Mouse (Mus musculus) myocyte (in vitro differentiated cells): ENCODE measurements at regions not wholly inside any gene's neighbourhood (a gene's known extent, or its start where the extent isn't known, plus 50 kb on each side); places are given as distances from the start of the nearest gene placed in this dataset.
"Not testable (repeated sequence)": the region's sequence is repeated elsewhere in the genome, so short reads cannot be mapped to it uniquely, and the experiment has no call there.

Source experiments
- H3K27me3 ChIP-seq: one replicate; pipeline ENCODE4 v1.6.1; 2011; ENCODE audit not compliant: control insufficient read depth, insufficient read depth, insufficient read length
- H3K36me3 ChIP-seq: one replicate; pipeline ENCODE4 v1.6.1; 2011; ENCODE audit not compliant: control insufficient read depth, insufficient read depth
- H3K4me2 ChIP-seq: one replicate; pipeline ENCODE4 v1.6.1; 2011; ENCODE audit warnings: low read depth, control low read depth
- H3K4me3 ChIP-seq: one replicate; pipeline ENCODE4 v1.5.1; 2011; ENCODE audit warnings: mild to moderate bottlenecking, control low read depth, moderate library complexity
- H3K79me2 ChIP-seq: one replicate; pipeline ENCODE4 v1.6.1; 2011; ENCODE audit not compliant: control insufficient read depth, insufficient read depth
- H3ac ChIP-seq: one replicate; pipeline ENCODE4 v1.6.1; 2011; ENCODE audit not compliant: control insufficient read depth, insufficient read length
- CEBPB ChIP-seq: IDR thresholded peaks from 2 replicates; pipeline ENCODE4 v1.6.1; 2011; ENCODE audit warnings: mild to moderate bottlenecking, moderate library complexity; ENCODE audit not compliant: poor library complexity, insufficient read depth, severe bottlenecking
- E2F4 ChIP-seq: IDR thresholded peaks from one replicate; pipeline ENCODE4 v1.6.1; 2011; ENCODE audit warnings: mild to moderate bottlenecking, control low read depth, moderate library complexity; ENCODE audit not compliant: insufficient read depth
- MAX ChIP-seq: IDR thresholded peaks from one replicate; pipeline ENCODE4 v1.6.1; 2011; ENCODE audit warnings: low read depth, mild to moderate bottlenecking, control low read depth
- MYOD1 ChIP-seq, 3 experiments: IDR thresholded peaks; one replicate each; pipeline ENCODE4 v1.6.1; 2011; ENCODE audit warnings: control low read depth in 2 of 3, low read depth in 2 of 3, mild to moderate bottlenecking in 2 of 3, moderate library complexity in 1 of 3; ENCODE audit not compliant: insufficient read length in 2 of 3, control insufficient read depth in 1 of 3
- MYOG ChIP-seq, 3 experiments: IDR thresholded peaks; one replicate each; pipeline ENCODE4 v1.6.1; 2011; ENCODE audit warnings: control low read depth in 2 of 3, low read depth in 2 of 3, mild to moderate bottlenecking in 2 of 3; ENCODE audit not compliant: insufficient read length in 2 of 3, control insufficient read depth in 1 of 3, insufficient read depth in 1 of 3
- POLR2A ChIP-seq: IDR thresholded peaks from one replicate; pipeline ENCODE4 v1.6.1; 2011; ENCODE audit warnings: low read depth, mild to moderate bottlenecking, control low read depth, moderate library complexity; ENCODE audit not compliant: insufficient read length
- POLR2AphosphoS2 ChIP-seq: IDR thresholded peaks from one replicate; pipeline ENCODE4 v1.6.1; 2011; ENCODE audit warnings: low read depth, control low read depth; ENCODE audit not compliant: insufficient read length
- REST ChIP-seq: IDR thresholded peaks from one replicate; pipeline ENCODE4 v1.6.1; 2011; ENCODE audit warnings: mild to moderate bottlenecking, control low read depth, moderate library complexity; ENCODE audit not compliant: insufficient read depth, insufficient read length
- SRF ChIP-seq: IDR thresholded peaks from one replicate; pipeline ENCODE4 v1.6.1; 2011; ENCODE audit warnings: low read depth; ENCODE audit not compliant: control insufficient read depth, insufficient read length
- TCF12 ChIP-seq: IDR thresholded peaks from one replicate; pipeline ENCODE4 v1.6.1; 2011; ENCODE audit warnings: mild to moderate bottlenecking, control low read depth; ENCODE audit not compliant: poor library complexity, insufficient read depth, severe bottlenecking
- TCF3 ChIP-seq: IDR thresholded peaks from one replicate; pipeline ENCODE4 v1.6.1; 2011; ENCODE audit warnings: low read depth, control low read depth; ENCODE audit not compliant: insufficient read length
- USF1 ChIP-seq: IDR thresholded peaks from one replicate; pipeline ENCODE4 v1.6.1; 2011; ENCODE audit warnings: low read depth, mild to moderate bottlenecking, control low read depth, moderate library complexity

GRCm38 (mm10) chr4:131173783-131174460, 229.7 kb downstream of the Matn1 start:
- H3K4me3 ChIP-seq, result no peak overlapping the region
- H3K79me2 ChIP-seq, result no peaks in the 10 kb centered on the region
- H3K4me2 ChIP-seq, result no peak overlapping the region
- no peaks in the 10 kb centered on the region for H3K36me3 ChIP-seq
- no peaks in the 10 kb centered on the region for H3K27me3 ChIP-seq
- TF ChIP-seq MAX, result no peak
- no peak overlapping the region for H3ac ChIP-seq

GRCm38 (mm10) chr4:131176701-131177100, 232.5 kb downstream of the Matn1 start:
- H3K27me3 ChIP-seq, result no peaks in the 10 kb centered on the region
- no peak overlapping the region for H3K4me3 ChIP-seq
- H3K79me2 ChIP-seq, result no peaks in the 10 kb centered on the region
- H3K4me2 ChIP-seq, result no peak overlapping the region
- no peaks in the 10 kb centered on the region for H3K36me3 ChIP-seq
- no peak for TF ChIP-seq TCF12
- no peak for TF ChIP-seq USF1
- TF ChIP-seq MAX, result no peak
- no peak for TF ChIP-seq MYOG (IDR thresholded peaks at IDR 0.05; ENCODE audit: control insufficient read depth in 1 of 3, insufficient read depth in 1 of 3, insufficient read length in 2 of 3, low read depth in 2 of 3)
- no peak for TF ChIP-seq TCF3
- TF ChIP-seq MYOD1 (IDR thresholded peaks at IDR 0.05; ENCODE audit: control insufficient read depth in 1 of 3, insufficient read length in 2 of 3, low read depth in 2 of 3), result no peak
- TF ChIP-seq SRF, result no peak
- TF ChIP-seq E2F4, result no peak
- TF ChIP-seq CEBPB, result no peak
- TF ChIP-seq REST, result no peak
- no peak for TF ChIP-seq POLR2AphosphoS2
- no peak for TF ChIP-seq POLR2A
- no peak overlapping the region for H3ac ChIP-seq

DNA sequence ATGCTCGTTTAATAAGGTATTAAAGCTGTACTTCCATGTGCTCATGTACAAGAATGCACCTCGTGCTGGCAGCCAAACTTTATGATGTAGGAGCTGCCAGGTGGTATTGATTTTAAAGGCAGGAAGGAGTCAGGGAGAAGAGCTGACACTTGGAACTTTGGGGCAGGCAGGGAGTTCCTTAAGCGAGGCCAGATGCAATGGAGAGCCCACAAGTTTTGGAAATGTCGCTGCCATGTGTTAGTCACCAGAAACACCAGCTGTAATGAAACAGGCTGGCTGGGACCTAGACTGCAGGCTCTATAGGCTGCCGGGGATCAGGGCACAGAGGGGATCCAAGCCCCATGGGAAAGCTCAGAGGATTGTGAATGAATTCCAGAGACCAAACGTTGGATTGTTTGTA, 233.7 kb downstream of the Matn1 start:
- no peaks in the 10 kb centered on the region for H3K79me2 ChIP-seq
- no peaks in the 10 kb centered on the region for H3K27me3 ChIP-seq
- H3K4me3 ChIP-seq, result no peak overlapping the region
- H3K4me2 ChIP-seq, result no peak overlapping the region
- TF ChIP-seq POLR2A (no peak), CEBPB (no peak), MYOD1 (IDR thresholded peaks at IDR 0.05; ENCODE audit: control insufficient read depth in 1 of 3, insufficient read length in 2 of 3, low read depth in 2 of 3) (no peak), MYOG (IDR thresholded peaks at IDR 0.05; ENCODE audit: control insufficient read depth in 1 of 3, insufficient read depth in 1 of 3, insufficient read length in 2 of 3, low read depth in 2 of 3) (no peak), E2F4 (no peak), MAX (no peak), TCF3 (no peak), SRF (no peak), REST (no peak), TCF12 (no peak), POLR2AphosphoS2 (no peak), USF1 (no peak)
- no peak overlapping the region for H3ac ChIP-seq
- H3K36me3 ChIP-seq, result no peaks in the 10 kb centered on the region

DNA sequence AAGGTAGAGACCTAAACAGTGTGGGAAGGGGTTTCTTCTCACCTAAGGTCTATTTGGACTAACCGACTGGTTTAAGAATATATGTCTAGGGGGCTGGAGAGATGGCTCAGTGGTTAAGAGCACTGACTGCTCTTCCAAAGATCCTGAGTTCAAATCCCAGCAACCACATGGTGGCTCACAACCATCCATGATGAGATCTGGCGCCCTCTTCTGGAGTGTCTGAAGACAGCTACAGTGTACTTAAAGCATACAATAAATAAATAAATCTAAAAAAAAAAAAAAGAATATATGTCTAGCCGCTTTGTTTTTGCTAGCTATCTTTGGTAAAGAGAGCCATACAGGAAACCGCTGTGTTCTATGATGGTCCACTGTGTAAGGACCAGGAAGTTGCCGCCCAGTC, 234.5 kb downstream of the Matn1 start:
- H3K4me2 ChIP-seq, H3ac ChIP-seq, H3K27me3 ChIP-seq, H3K36me3 ChIP-seq, H3K4me3 ChIP-seq, H3K79me2 ChIP-seq: not testable (repeated sequence)

DNA sequence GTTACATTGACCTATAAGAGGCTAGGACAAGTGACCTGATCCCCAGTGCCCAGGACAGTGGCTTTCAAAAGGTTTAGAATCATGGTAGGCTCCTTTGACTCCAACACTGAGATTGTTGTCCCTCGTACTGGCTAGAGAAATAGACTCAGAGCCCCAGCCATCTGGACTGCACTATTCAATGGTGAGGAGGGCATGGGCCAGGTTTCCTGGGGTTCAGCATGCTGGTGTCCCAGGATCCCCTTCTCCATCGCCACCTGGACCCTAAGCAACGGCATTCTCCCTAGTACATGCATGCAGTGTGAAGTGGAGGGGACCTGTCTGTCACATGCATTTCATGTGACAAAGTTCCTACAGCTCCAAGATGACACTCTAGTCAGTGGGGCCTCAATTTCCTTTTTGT, 243.9 kb downstream of the Matn1 start:
- Histone ChIP-seq H3K4me3 (no peak overlapping the region), H3K79me2 (no peaks in the 10 kb centered on the region)

More for the DNA sequence above, 243.9 kb downstream of the Matn1 start:
- no peak for TF ChIP-seq USF1
- TF ChIP-seq POLR2A, result no peak
- TF ChIP-seq E2F4, result no peak
- no peak for TF ChIP-seq CEBPB
- TF ChIP-seq MYOD1 (IDR thresholded peaks at IDR 0.05; ENCODE audit: control insufficient read depth in 1 of 3, insufficient read length in 2 of 3, low read depth in 2 of 3), result no peak
- no peak for TF ChIP-seq REST
- no peak for TF ChIP-seq SRF
- TF ChIP-seq TCF3, result no peak
- no peak for TF ChIP-seq MYOG (IDR thresholded peaks at IDR 0.05; ENCODE audit: control insufficient read depth in 1 of 3, insufficient read depth in 1 of 3, insufficient read length in 2 of 3, low read depth in 2 of 3)
- no peak for TF ChIP-seq TCF12
- TF ChIP-seq POLR2AphosphoS2, result no peak
- TF ChIP-seq MAX, result no peak
- Histone ChIP-seq H3K4me2 (no peak overlapping the region), H3K36me3 (no peaks in the 10 kb centered on the region), H3ac (no peak overlapping the region), H3K27me3 (no peaks in the 10 kb centered on the region)
